Mouse (Mus musculus): Measurements from ENCODE around the gene Zfp982.
A peak's percentile ranks its signal among the peaks of the same experiment; 100 is the strongest.
"Not testable (repeated sequence)": the region's sequence is repeated elsewhere in the genome, so short reads cannot be mapped to it uniquely, and the experiment has no call there.

Zfp982 gene

DNA sequence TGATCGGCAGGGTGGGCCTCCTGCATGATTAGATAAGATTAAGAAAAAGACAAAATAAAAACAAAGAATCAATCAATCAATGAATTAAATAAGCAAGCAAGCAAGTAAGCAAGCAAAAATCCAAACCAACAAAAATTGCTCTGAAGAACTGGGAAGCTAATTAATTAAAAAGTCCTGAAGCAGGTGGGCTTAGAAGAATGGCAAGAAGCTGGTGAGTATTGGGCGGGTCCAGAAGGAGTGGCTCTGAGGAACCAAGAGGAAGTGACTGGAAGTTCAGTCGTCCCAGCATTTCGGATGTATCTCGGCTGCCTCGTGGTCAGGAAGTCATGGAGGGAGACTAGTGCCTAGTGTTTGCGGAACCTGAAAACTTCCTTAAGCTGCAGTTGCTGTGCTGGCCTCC is at the start of gene Zfp982:
TSS of gene Zfp982 (plus strand) at position 301 of the 400 bp plus-strand sequence.
- DNase-seq, result not testable (repeated sequence)

GRCm38 (mm10) chr4:147442649-147443553 is 49.3 kb upstream of the Zfp982 start:
- DNase-seq, result peak; percentile 85

GRCm38 (mm10) chr4:147443554-147443927 is 48.7 kb upstream of the Zfp982 start:
- not testable (repeated sequence) for DNase-seq

- DNase-seq, result not testable (repeated sequence)
Observed at GRCm38 (mm10) chr4:147445371-147445770, 46.8 kb upstream of the Zfp982 start.

DNA sequence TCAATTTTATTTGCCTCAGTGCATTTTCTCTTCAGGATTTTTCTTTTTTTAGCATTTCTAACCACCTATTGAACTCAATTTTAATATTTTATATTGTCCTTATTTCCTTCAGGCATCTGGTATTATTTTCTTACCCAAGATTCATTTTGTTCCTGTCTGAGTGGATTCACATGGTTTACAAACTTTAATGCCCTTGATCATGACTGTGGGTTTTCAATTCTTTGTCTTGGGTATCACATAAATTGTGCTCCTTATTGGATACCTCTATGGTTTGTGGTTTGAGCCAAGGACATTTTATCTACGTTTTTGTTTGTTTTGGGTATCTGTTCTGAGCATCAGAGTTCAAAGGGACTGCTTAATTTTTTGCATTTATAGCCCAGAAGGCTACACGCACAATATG is 43.9 kb upstream of the Zfp982 start:
- DNase-seq, result no peak

- peak; percentile 52 for DNase-seq
Observed at GRCm38 (mm10) chr4:147449099-147449581, 43.1 kb upstream of the Zfp982 start.

GRCm38 (mm10) chr4:147449986-147450385 is 42.2 kb upstream of the Zfp982 start:
- DNase-seq, result not testable (repeated sequence)

- not testable (repeated sequence) for DNase-seq
Observed at GRCm38 (mm10) chr4:147467207-147467606, 25.0 kb upstream of the Zfp982 start.

GRCm38 (mm10) chr4:147498772-147499613 is 6.8 kb downstream of the Zfp982 start:
- not testable (repeated sequence) for DNase-seq

DNA sequence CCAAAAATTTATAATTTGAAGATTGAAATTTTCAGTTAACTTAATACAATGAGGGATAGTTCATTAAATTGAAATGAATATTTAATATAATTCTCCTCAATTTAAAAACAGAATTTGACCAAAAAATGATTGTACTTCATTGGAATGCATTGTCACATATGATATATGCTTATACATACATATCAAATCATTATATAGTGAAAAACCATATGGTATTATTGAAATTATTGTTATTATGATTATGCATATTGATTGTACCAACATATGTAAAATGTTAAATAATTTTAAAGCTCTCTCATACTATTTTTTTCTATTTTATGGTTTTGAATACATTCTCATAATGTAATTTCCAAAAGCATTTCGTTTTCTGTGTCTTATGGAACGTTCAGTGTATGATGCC is 17.0 kb downstream of the Zfp982 start:
- no peak for DNase-seq

GRCm38 (mm10) chr4:147518981-147519380 is 26.8 kb downstream of the Zfp982 start:
- no peak for DNase-seq

GRCm38 (mm10) chr4:147520100-147520499 is 27.9 kb downstream of the Zfp982 start:
- no peak for DNase-seq

- DNase-seq, result no peak
Observed at GRCm38 (mm10) chr4:147525125-147525524, 32.9 kb downstream of the Zfp982 start.

DNA sequence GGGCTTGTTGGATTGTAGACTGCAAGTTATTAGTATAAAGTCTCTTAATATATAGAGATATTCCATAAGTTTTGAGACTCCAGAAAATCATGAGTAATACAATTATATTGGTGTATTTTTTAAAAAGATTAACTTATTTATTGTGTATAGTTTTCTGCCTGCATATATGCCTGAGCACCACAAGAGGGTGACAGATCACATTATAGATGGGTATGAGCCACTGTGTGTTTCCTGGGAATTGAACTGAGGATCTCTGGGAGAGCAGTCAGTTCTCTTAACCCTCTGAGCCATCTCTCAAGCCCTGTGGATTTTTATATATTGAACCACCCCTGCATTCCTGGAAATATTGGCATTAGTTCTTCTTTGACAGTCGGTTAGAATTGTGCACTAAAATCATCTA is 38.1 kb downstream of the Zfp982 start:
- no peak for DNase-seq

DNA sequence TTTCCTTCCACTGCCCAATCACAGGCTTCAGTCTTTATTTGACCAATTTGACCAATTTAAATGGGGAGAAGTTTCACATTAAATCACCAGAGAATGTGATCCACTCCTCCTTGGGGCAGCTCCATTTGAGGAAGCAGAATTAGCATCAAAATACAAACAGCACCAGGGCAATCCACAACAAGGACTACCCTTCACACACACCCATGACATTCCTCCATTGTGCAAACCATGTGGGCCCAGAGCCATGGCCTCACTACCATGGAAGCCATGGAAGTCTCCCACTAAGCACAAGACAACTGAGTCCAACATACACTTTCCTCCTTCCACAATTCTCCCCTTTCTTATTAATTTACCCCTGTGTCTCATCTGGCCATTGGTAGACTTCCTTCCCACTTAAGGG is 43.7 kb downstream of the Zfp982 start:
- not testable (repeated sequence) for DNase-seq

GRCm38 (mm10) chr4:147537702-147538101 is 45.5 kb downstream of the Zfp982 start:
- DNase-seq, result no peak

DNA sequence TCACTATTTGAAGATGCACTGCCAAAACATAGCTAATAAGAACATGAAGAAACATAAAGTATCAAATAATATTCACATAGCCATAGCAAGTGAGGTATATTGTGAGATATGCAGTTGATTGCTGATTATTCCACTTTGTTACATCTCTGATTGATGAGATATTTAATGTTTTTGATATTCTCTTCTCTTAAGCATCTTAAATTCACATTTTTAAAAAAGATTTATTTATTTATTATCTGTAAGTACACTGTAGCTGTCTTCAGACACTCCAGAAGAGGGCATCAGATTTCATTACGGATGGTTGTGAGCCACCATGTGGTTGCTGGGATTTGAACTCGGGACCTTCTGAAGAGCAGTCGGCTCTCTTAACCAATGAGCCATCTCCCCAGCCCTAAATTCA is 47.7 kb downstream of the Zfp982 start, which contains the start of gene Gm16503:
TSS of gene Gm16503 (plus strand) at position 301 of the 400 bp plus-strand sequence.
- not testable (repeated sequence) for DNase-seq

- no peak for DNase-seq
Observed at GRCm38 (mm10) chr4:147541105-147541504, 48.9 kb downstream of the Zfp982 start.

DNA sequence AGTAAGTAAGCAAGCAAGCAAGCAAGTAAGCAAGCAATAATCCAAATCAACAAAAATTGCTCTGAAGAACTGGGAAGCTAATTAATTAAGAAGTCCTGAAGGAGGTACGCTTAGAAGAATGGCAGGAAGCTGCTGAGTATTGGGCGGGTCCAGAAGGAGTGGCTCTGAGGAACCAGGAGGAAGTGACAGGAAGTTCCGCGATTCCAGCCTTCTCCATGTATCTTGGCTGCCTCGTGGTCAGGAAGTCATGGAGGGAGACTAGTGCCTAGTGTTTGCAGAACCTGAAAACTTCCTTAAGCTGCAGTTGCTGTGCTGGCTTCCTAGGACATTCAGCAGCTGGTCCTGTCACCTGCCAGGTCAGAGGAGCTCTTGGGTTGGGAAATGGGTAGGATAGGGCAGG is 60.9 kb downstream of the Zfp982 start, which contains the start of gene Zfp985:
TSS of gene Zfp985 (plus strand) at position 207 of the 400 bp plus-strand sequence.
- DNase-seq, result not testable (repeated sequence)

DNA sequence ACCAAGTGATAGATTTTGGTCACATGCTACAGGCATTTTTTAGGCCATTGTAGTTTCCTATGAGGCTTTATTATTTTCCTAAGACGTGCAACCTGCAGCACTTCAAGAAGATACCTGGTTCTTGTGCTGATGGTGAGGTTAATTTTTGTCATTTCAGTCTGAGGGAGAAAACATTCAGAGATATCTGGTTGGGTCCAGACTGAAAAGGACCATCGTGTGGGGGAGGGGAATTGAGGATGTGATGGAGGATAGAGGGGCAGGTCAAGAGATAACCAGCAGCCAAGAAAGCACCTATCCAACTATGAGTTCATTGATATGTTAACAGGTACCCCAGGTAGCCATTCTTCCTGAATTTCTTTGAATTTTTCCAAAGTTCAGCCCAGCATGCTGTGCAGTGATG is 62.1 kb downstream of the Zfp982 start:
- not testable (repeated sequence) for DNase-seq

- not testable (repeated sequence) for DNase-seq
Observed at GRCm38 (mm10) chr4:147556921-147557320, 64.7 kb downstream of the Zfp982 start.

DNA sequence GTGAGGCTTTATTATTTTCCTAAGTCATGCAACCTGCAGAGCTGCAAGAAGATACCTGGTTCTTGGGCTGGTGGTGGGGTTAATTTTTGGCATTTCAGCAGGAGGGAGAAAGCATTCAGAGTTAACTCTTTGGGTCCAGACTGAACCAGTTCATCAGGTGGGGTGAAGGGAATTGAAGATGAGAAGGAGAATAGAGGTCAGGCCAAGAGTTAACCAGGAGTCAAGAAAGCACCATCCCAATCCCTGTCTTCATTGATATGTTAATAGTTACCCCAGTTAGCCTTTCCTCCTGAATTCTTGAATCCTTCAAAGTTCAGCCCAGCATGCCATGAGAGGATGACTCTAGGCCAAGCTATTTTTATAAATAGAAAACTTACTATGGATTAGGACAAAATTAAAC is 65.8 kb downstream of the Zfp982 start:
- DNase-seq, result not testable (repeated sequence)

DNA sequence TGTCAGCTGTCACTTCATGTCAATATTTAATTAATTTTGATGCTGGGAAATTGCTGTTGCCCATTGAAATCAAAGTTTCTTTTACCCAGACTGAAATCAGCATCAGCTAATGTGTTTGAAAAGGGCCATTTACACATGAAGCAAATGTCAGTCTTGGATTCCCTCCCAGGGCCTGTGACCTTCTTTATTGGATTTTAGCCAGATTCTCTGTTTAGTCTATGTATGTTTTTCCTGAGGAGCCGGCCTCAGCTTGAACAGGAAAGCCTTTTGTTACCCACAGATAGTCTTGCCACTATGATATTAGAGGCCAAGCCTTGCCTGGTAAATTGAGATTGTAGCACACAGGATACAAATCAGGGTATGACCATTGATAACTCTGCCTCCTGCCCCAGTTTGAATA is 66.9 kb downstream of the Zfp982 start:
- DNase-seq, result not testable (repeated sequence)

Data from embryo, embryonic 11 days (tissue).